Mouse (Mus musculus) lung, embryonic 15.5 days (tissue): ENCODE data around the gene Dlx4. TPM values are rescaled to one million over a fixed set of nuclear protein-coding genes. Genes with fewer than 3 reads are reported as not detected.

ENCODE experiments used
- ATAC-seq: fragments of 200-750 bp; cut with Nextera tagmentation; 2 replicates; pipeline ENCODE4 v1.8.0; 2017; ENCODE audit warnings: moderate number of reproducible peaks, borderline replicate concordance; ENCODE audit not compliant: low FRiP score, low TSS enrichment; ENCODE audit errors: extremely low read depth
- H3K27ac ChIP-seq: fragments of 300-500 bp; sonication (generic); 2 replicates; pipeline ENCODE4 v1.5.1; 2015; ENCODE audit warnings: moderate library complexity, mild to moderate bottlenecking, inconsistent platforms
- H3K27me3 ChIP-seq: fragments of 300-500 bp; sonication (generic); 2 replicates; pipeline ENCODE4 v1.6.1; 2015; ENCODE audit warnings: inconsistent platforms
- H3K36me3 ChIP-seq: fragments of 300-500 bp; sonication (generic); 2 replicates; pipeline ENCODE4 v1.6.1; 2015; ENCODE audit warnings: inconsistent platforms
- H3K4me1 ChIP-seq: fragments of 300-500 bp; sonication (generic); 2 replicates; pipeline ENCODE4 v1.6.1; 2015; ENCODE audit warnings: inconsistent platforms
- H3K4me2 ChIP-seq: fragments of 300-500 bp; sonication (generic); 2 replicates; pipeline ENCODE4 v1.6.1; 2015; ENCODE audit warnings: inconsistent platforms, mild to moderate bottlenecking, moderate library complexity
- H3K4me3 ChIP-seq: fragments of 300-500 bp; sonication (generic); 2 replicates; pipeline ENCODE4 v1.5.1; 2015; ENCODE audit warnings: mild to moderate bottlenecking, inconsistent platforms
- H3K9ac ChIP-seq: fragments of 300-500 bp; sonication (generic); 2 replicates; pipeline ENCODE4 v1.6.1; 2015; ENCODE audit warnings: inconsistent platforms
- H3K9me3 ChIP-seq: fragments of 300-500 bp; sonication (generic); 2 replicates; pipeline ENCODE4 v1.6.1; 2016; ENCODE audit warnings: inconsistent platforms
- WGBS: fragments of 180-500 bp; shearing (Covaris S2); methylation state at CpG from one replicate; pipeline ENCODE4 v1.1.7; 2015; 5-methylcytosine and 5-hydroxymethylcytosine counted together
- polyA plus RNA-seq: library from polyadenylated mRNA; unstranded; fragments of >200 nt; fragmentation: Nextera tagmentation; extraction: Ambion mirVana; gene quantifications from 2 replicates; pipeline ENCODE4 v1.2.1, GENCODE M21; 2015

Dlx4 gene
- polyA plus RNA-seq, 1 experiment from 2014 or later: 0.41 TPM

GRCm38 (mm10) chr11:95155511-95155910, 9.4 kb upstream of the Dlx4 start:
- no peak for ATAC-seq
- no peak overlapping the region for H3K27ac ChIP-seq
- H3K9me3 ChIP-seq: no peaks in the 10 kb centered on the region
- no peak overlapping the region for H3K4me2 ChIP-seq
- peaks cover 4% of the 10 kb centered on the region for H3K4me1 ChIP-seq
- H3K27me3 ChIP-seq: peaks cover 29% of the 10 kb centered on the region
- no peak overlapping the region for H3K4me3 ChIP-seq
- WGBS: 84% methylated on average over 2 of the region's 2 CpGs
- no peak overlapping the region for H3K9ac ChIP-seq
- H3K36me3 ChIP-seq: no peaks in the 10 kb centered on the region

DNA sequence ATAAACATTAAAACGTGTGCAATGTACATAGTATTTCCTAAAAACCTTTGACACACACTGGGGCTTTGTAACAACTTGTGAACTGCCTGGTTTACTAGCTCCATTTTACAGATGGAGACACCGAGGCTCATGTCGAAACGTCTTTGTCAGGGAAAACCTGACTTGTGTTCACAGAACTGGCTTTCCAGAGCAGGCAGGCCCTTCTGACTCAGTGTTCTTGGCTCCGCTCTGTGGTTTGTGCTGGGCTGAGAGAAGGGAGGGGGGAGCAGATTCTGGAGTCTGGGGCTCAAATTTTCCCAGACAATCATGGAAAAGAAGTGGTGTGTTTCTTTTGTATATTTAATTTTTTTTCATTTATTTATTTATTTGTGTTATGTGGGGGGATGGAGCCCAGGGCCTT, 7.6 kb upstream of the Dlx4 start:
- Histone ChIP-seq H3K9ac (no peak overlapping the region), H3K4me3 (no peak overlapping the region), H3K9me3 (no peaks in the 10 kb centered on the region), H3K4me2 (no peak overlapping the region), H3K27me3 (peaks cover 48% of the 10 kb centered on the region), H3K4me1 (peaks cover 12% of the 10 kb centered on the region), H3K36me3 (no peaks in the 10 kb centered on the region), H3K27ac (no peak overlapping the region)
- 72% methylated on average over 5 of the region's 5 CpGs for WGBS
- ATAC-seq: no peak

DNA sequence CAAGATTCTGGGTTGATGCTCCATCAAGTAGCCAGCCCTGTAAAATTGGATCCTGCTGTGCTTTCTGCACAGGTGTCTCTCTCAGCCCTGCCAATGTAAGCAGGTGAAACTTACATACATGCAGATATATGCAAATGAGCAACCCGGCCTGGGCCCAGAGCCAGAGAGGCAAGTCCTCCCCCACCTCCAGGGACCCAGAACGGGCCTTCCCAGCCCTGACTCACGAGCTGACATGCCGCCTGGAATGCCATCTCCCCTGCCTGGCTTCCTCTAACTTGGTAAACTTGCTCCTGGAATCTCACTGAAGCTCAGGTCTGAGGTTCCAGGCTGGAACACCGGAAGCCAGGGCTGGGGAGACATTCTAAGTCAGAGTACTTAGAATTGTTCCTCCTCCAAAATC, 7.1 kb upstream of the Dlx4 start:
- H3K36me3 ChIP-seq: no peaks in the 10 kb centered on the region
- no peak for ATAC-seq
- H3K4me2 ChIP-seq: no peak overlapping the region
- WGBS: 28% methylated on average over 5 of the region's 5 CpGs
- peaks cover 53% of the 10 kb centered on the region for H3K27me3 ChIP-seq
- H3K4me3 ChIP-seq: no peak overlapping the region
- H3K9me3 ChIP-seq: no peaks in the 10 kb centered on the region
- no peak overlapping the region for H3K27ac ChIP-seq
- H3K4me1 ChIP-seq: peaks cover 12% of the 10 kb centered on the region
- no peak overlapping the region for H3K9ac ChIP-seq

- Histone ChIP-seq H3K27ac (no peak overlapping the region), H3K36me3 (no peaks in the 10 kb centered on the region), H3K9ac (no peak overlapping the region), H3K4me2 (peak overlapping the region; percentile 36), H3K4me3 (peak overlapping the region; percentile 16), H3K27me3 (peaks cover 80% of the 10 kb centered on the region), H3K4me1 (peaks cover 22% of the 10 kb centered on the region), H3K9me3 (no peaks in the 10 kb centered on the region)
- WGBS: 2% methylated on average over 33 of the region's 33 CpGs
- no peak for ATAC-seq
Measured at GRCm38 (mm10) chr11:95150269-95151049, 4.4 kb upstream of the Dlx4 start.

GRCm38 (mm10) chr11:95149462-95150268, 3.6 kb upstream of the Dlx4 start:
- H3K27me3 ChIP-seq: peaks cover 88% of the 10 kb centered on the region
- peaks cover 30% of the 10 kb centered on the region for H3K4me1 ChIP-seq
- WGBS: 4% methylated on average over 27 of the region's 27 CpGs
- no peak overlapping the region for H3K9ac ChIP-seq
- H3K4me2 ChIP-seq: peak overlapping the region; percentile 36
- no peaks in the 10 kb centered on the region for H3K36me3 ChIP-seq
- 0 out of 2 replicates have a peak overlapping the region, but pooled peaks have one; percentile 16 for H3K4me3 ChIP-seq
- no peaks in the 10 kb centered on the region for H3K9me3 ChIP-seq
- no peak overlapping the region for H3K27ac ChIP-seq
- ATAC-seq: no peak

GRCm38 (mm10) chr11:95148754-95149153, 2.7 kb upstream of the Dlx4 start:
- Histone ChIP-seq H3K36me3 (no peaks in the 10 kb centered on the region), H3K4me2 (no peak overlapping the region), H3K4me1 (peaks cover 30% of the 10 kb centered on the region), H3K4me3 (no peak overlapping the region), H3K27ac (no peak overlapping the region), H3K9me3 (no peaks in the 10 kb centered on the region), H3K9ac (no peak overlapping the region), H3K27me3 (peaks cover 97% of the 10 kb centered on the region)
- 4% methylated on average over 9 of the region's 9 CpGs for WGBS
- ATAC-seq: no peak

GRCm38 (mm10) chr11:95144946-95145483, 1.0 kb downstream of the Dlx4 start:
- Histone ChIP-seq H3K27ac (no peak overlapping the region), H3K4me3 (peak overlapping the region; percentile 47), H3K27me3 (peaks cover 100% of the 10 kb centered on the region), H3K4me2 (peak overlapping the region; percentile 94), H3K9ac (peak overlapping the region; percentile 12; the same call in 1 of the 2 replicates), H3K4me1 (peaks cover 32% of the 10 kb centered on the region), H3K36me3 (no peaks in the 10 kb centered on the region), H3K9me3 (no peaks in the 10 kb centered on the region)
- 2% methylated on average over 34 of the region's 34 CpGs for WGBS
- ATAC-seq: no peak

DNA sequence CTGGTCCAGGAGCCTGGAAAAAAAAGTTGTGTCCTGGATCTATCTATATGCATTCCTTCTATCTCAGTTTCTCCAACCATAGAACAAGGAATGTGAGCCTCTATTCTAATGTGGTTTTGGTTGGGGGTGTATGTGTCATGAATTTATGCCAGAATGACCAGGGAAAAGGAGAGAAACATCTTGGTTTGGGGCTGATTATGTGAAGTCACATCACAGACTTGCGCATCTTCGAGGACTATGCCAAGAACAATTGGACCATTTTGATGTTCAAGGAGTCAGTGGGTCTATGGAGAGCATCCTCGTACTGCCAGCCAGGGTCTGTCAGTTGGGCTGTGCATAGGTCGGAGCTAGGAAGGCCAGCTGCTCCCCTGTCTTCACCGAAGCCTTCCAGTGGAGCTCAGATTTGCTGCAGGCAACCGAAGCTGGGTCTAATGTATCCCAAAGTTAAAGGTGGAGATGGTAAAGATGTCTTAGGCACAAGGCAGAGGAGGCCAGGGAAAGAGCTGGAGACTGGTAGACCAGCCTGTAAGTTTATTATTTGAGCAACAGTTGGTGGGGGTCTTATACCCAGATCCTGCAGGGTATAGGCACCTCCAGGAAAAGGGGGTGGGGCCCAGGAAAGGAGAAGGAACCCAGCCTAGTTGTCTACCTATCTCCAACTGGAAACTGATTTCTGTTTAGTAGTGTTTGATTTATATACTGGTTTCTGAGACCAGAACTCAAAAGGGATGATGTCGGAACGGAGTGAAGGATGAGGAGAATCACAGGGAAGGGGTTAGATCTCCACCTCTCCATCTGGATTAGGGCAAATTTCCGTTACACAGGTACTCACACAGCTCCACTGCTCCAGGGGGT, 1.7 kb downstream of the Dlx4 start:
- WGBS: 17% methylated on average over 9 of the region's 9 CpGs
- H3K4me1 ChIP-seq: peaks cover 29% of the 10 kb centered on the region
- H3K36me3 ChIP-seq: no peaks in the 10 kb centered on the region
- H3K9ac ChIP-seq: no peak overlapping the region
- no peaks in the 10 kb centered on the region for H3K9me3 ChIP-seq
- H3K27ac ChIP-seq: no peak overlapping the region
- H3K4me2 ChIP-seq: peak overlapping the region; percentile 94
- peak overlapping the region; percentile 47 for H3K4me3 ChIP-seq
- ATAC-seq: no peak
- H3K27me3 ChIP-seq: peaks cover 100% of the 10 kb centered on the region

DNA sequence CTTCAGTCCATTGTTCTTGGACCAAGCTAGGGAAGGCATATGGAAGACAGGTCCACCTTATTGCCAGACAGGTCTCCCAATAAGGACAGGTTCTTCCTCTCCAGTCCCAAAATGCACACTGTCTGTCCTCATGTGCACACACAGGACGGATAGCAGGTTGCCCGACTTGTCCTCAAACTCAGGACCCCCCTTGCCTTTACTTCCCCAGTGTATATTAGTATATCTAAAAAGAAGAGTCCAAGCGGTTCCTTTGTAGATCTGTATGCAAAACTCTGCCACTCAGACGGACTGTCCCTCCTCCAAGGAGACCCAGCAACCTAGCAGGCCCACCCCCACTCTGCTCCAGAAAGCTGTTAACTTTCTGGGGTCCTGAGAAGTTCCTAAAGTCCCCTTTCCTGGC, 2.4 kb downstream of the Dlx4 start:
- ATAC-seq: no peak
- H3K4me2 ChIP-seq: no peak overlapping the region

DNA sequence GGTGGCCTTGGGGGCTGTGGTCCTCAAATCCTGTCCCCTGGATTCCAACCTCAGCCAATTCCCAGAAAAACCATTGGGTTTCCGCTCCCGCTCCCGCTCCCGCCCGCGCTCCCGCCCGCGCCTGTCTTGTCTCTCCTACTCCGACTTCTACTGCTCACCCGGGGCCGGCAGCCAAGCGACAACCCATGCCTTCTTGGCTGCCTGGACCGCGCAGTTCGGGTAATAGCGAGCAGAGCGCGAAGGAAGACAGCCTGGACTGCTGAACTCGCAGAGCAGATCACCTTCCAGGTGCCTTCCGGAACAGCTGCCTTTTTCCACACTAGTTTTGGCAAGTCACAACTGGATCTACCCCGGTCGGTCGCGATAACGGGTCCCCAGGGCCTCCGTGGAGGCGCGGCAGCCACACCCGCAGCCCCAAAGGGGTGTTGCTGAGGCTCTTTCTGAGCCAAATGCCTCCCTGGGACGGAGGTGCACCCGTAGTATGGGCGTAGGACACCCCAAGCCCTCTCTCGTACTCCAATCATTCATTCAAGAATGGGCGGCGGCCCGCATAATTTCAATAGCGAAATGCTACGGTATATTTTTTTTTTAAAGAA, 3.0 kb downstream of the Dlx4 start:
- ATAC-seq: no peak
- Histone ChIP-seq H3K27ac (no peak overlapping the region), H3K9ac (no peak overlapping the region), H3K27me3 (peaks cover 100% of the 10 kb centered on the region), H3K4me2 (peak overlapping the region; percentile 23), H3K4me1 (peaks cover 29% of the 10 kb centered on the region), H3K9me3 (no peaks in the 10 kb centered on the region), H3K36me3 (no peaks in the 10 kb centered on the region), H3K4me3 (peak overlapping the region; percentile 15; the same call in 1 of the 2 replicates)
- WGBS: 2% methylated on average over 39 of the region's 39 CpGs

More for the DNA sequence above, 2.4 kb downstream of the Dlx4 start:
- no peak overlapping the region for H3K4me3 ChIP-seq
- H3K4me1 ChIP-seq: peaks cover 29% of the 10 kb centered on the region
- no peaks in the 10 kb centered on the region for H3K36me3 ChIP-seq
- H3K9ac ChIP-seq: no peak overlapping the region
- 6% methylated on average over 4 of the region's 4 CpGs for WGBS
- peaks cover 100% of the 10 kb centered on the region for H3K27me3 ChIP-seq
- H3K27ac ChIP-seq: no peak overlapping the region
- H3K9me3 ChIP-seq: no peaks in the 10 kb centered on the region

DNA sequence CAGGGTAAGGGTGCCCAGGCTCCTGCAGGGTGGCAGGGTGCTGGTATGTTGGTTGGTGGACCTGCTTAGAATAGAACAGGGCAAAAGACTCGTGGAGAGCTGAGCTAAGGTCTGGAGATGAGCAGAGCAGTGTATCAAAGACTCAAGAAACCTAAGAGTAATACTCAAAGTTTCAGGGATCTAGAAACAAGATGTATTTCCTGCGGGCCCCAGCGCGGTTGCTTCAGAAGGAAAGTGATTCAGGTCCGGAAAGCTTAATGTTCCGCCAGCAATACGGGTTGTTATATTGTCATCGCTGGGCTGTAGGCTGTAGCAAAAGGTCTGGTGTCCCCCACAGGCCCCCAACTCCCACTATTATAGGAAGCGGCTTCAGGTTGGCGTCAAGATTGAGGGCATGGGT, 3.8 kb downstream of the Dlx4 start:
- no peak overlapping the region for H3K9ac ChIP-seq
- H3K27me3 ChIP-seq: peaks cover 100% of the 10 kb centered on the region
- no peaks in the 10 kb centered on the region for H3K36me3 ChIP-seq
- peaks cover 29% of the 10 kb centered on the region for H3K4me1 ChIP-seq
- no peak for ATAC-seq
- no peaks in the 10 kb centered on the region for H3K9me3 ChIP-seq
- no peak overlapping the region for H3K4me2 ChIP-seq
- no peak overlapping the region for H3K27ac ChIP-seq
- no peak overlapping the region for H3K4me3 ChIP-seq
- WGBS: 17% methylated on average over 10 of the region's 10 CpGs
